Mouse (Mus musculus) midbrain, postnatal 0 days (tissue): ENCODE measurements around the gene Dusp1. TPM values are rescaled to one million over a fixed set of nuclear protein-coding genes. Genes with fewer than 3 reads are reported as not detected.

Experiments
- ATAC-seq: fragments of 200-750 bp; cut with Nextera tagmentation; 2 replicates; pipeline ENCODE4 v1.8.0; 2017; ENCODE audit warnings: moderate number of reproducible peaks, mild to moderate bottlenecking, moderate TSS enrichment, moderate library complexity; ENCODE audit not compliant: low FRiP score
- DNase-seq: peaks from one replicate; pipeline ENCODE4 v3.0.0-alpha.2; 2015; ENCODE audit warnings: low spot score
- H3K27ac ChIP-seq: fragments of 300-500 bp; sonication (generic); 2 replicates; pipeline ENCODE4 v1.5.1; 2014; ENCODE audit warnings: low read depth, mild to moderate bottlenecking, low read length, mixed read lengths
- H3K27me3 ChIP-seq: fragments of 300-500 bp; sonication (generic); 2 replicates; pipeline ENCODE4 v1.6.1; 2014; ENCODE audit warnings: low read length, control low read depth, mixed read lengths; ENCODE audit not compliant: insufficient read depth
- H3K36me3 ChIP-seq: fragments of 300-500 bp; sonication (generic); 2 replicates; pipeline ENCODE4 v1.6.1; 2014; ENCODE audit warnings: low read length, control low read depth, mixed read lengths; ENCODE audit not compliant: insufficient read depth
- H3K4me1 ChIP-seq: fragments of 300-500 bp; sonication (generic); 2 replicates; pipeline ENCODE4 v1.6.1; 2014; ENCODE audit warnings: mild to moderate bottlenecking, control low read depth, antibody characterized with exemption, low read length, mixed read lengths; ENCODE audit not compliant: insufficient read depth
- H3K4me2 ChIP-seq: fragments of 300-500 bp; sonication (generic); 2 replicates; pipeline ENCODE4 v1.6.1; 2014; ENCODE audit warnings: low read depth, mild to moderate bottlenecking, low read length, mixed read lengths; ENCODE audit not compliant: poor library complexity, severe bottlenecking
- H3K4me3 ChIP-seq: fragments of 300-500 bp; sonication (generic); 2 replicates; pipeline ENCODE4 v1.5.1; 2014; ENCODE audit warnings: low read depth, mild to moderate bottlenecking, low read length, moderate library complexity
- H3K9ac ChIP-seq: fragments of 300-500 bp; sonication (generic); replicated peaks from 2 replicates; pipeline ENCODE4 v1.6.1; 2014; ENCODE audit warnings: mild to moderate bottlenecking, low read length, moderate library complexity, mixed read lengths; ENCODE audit not compliant: poor library complexity, severe bottlenecking
- H3K9me3 ChIP-seq: fragments of 300-500 bp; sonication (generic); 2 replicates; pipeline ENCODE4 v1.6.1; 2016; ENCODE audit warnings: low read length, control low read depth
- CTCF ChIP-seq: IDR thresholded peaks from 2 replicates; pipeline ENCODE4 v1.5.1; 2016; ENCODE audit warnings: antibody characterized with exemption, mild to moderate bottlenecking
- WGBS: fragments of 180-500 bp; shearing (Covaris S2); extraction: QIAGEN DNeasy Blood & Tissue Kit; methylation state at CpG from one replicate; pipeline ENCODE4 v1.1.7; 2014; 5-methylcytosine and 5-hydroxymethylcytosine counted together
- polyA plus RNA-seq: library from polyadenylated mRNA; unstranded; fragments of >200 nt; fragmentation: Nextera tagmentation; extraction: Ambion mirVana; gene quantifications from 2 replicates; pipeline ENCODE4 v1.2.1, GENCODE M21; 2015
- total RNA-seq: library from RNA; depleted of rRNA; stranded (reverse); fragments of >200 nt; gene quantifications from 2 replicates; pipeline ENCODE4 v1.2.3, GENCODE M21; 2014

The Dusp1 gene
- total and polyA plus RNA-seq, 2 experiments from 2014 or later = 26.0 to 46.8 TPM

DNA sequence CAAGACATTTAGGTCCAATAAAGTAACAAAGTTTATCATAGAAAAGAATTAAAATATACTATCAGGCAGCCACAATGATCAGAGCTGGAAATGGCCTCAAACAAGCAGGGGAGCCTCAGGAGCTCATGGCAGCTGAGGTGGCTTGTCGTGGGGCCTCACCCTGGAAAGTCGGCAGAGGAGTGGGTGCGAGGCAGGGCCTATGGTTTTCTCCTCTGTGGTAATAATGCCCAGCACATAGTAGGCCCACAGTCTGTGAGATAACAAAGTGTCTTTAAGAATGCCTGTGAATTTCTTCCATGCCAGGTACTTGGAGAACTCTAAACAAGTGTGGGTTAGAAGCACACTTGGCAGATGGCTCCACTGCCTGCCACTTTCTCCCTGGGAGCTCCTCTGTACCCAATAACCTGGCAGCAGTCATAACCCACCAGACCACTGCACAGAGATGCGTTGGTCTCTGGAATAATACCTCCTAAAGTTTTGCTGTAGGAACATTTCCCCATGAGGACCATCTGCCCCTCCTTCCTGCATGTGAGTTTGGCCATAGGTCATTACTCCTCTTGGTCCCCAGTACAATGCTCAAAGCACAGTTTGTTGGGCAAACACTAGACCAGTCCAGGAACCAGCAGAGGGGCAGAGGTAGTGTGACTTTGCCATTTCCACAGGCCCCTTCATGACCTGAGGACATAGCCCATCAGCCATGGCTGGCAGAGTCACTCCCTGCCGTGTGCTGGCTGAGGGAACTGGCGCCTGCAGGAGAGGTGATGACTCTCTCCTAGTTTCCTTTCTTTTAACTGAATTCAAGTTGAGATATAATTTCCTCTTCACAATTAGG lies 48.3 kb downstream of the Dusp1 start:
- no peak for TF ChIP-seq CTCF
- no peak overlapping the region for H3K9ac ChIP-seq
- H3K27ac ChIP-seq = no peak overlapping the region
- H3K4me3 ChIP-seq = no peak overlapping the region
- no peaks in the 10 kb centered on the region for H3K9me3 ChIP-seq
- DNase-seq (no peak), ATAC-seq (no peak)
- 83% methylated on average over 6 of the region's 6 CpGs for WGBS
- H3K27me3 ChIP-seq = no peaks in the 10 kb centered on the region
- H3K4me1 ChIP-seq = no peaks in the 10 kb centered on the region
- no peak overlapping the region for H3K4me2 ChIP-seq
- H3K36me3 ChIP-seq = no peaks in the 10 kb centered on the region

DNA sequence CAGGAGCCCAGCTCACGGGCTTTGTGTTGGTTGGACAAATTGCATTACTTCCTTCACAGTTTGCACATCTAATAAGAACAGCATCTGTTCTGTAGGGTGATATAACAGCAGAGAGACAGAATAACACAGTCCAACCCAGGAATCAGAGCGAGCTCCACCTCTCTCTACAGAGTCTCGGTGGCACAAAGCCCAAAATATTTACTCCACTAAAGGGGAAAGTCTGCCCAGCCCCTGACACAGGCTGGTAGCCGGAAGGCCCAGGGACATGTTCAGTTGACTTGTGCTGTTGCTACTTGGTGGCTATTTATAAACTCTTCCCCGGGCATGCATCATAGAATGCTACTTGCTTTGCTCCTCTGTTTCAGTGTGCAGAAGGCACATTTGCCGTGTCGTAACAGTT lies 49.0 kb downstream of the Dusp1 start:
- TF ChIP-seq CTCF = no peak
- WGBS = 74% methylated on average over 7 of the region's 7 CpGs
- DNase-seq (no peak), ATAC-seq (no peak)
- no peaks in the 10 kb centered on the region for H3K27me3 ChIP-seq
- H3K4me2 ChIP-seq = no peak overlapping the region
- H3K27ac ChIP-seq = no peak overlapping the region
- H3K36me3 ChIP-seq = no peaks in the 10 kb centered on the region
- H3K4me1 ChIP-seq = no peaks in the 10 kb centered on the region
- H3K9ac ChIP-seq = no peak overlapping the region
- no peak overlapping the region for H3K4me3 ChIP-seq
- no peaks in the 10 kb centered on the region for H3K9me3 ChIP-seq

DNA sequence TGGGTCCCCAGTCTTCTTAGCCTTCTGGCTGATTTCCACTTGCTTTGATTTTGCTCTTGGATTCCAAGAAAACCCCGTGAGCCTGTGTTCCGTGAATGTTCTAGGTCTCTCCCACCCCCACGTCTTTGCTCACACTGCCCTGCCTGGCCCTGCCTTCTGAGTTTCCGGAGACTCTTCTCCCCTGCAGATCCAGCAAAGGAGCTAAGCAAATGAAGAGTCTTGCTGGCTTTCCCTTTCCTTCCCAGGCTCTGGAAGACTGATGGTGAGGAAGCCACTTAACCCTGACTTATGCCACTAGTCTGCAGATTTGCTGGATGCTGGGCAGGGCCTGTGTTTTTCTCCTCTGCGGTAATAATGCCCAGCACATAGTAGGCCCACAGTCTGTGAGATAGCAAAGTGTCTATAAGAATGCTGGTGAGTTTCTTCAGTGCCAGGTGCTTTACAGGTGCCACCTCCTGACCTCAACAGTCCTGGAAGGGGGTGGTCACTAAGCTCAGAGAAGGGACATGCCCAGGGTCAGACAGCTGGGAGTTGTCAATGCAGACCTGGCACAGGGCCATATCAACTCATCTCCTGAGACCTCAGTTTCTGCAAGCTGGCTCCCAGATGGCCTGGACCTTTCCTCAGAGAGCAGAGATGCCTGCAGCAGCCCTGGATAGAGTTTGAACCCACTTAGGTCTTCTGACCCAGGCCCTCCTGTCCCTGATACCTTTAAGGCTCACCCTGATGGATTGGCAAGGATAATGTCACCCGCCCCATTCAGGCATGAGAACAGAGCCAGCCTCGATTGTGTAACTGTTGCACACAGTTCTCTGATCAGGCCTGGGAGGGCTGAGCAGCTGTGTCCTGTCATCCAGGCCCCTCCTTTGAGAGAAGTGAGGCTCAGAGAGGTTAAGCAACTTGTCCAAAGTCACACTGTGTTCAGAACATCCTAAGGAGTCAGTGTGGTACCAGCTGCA lies 49.8 kb downstream of the Dusp1 start:
- no peak for ATAC-seq
- WGBS = 69% methylated on average over 7 of the region's 7 CpGs
- no peaks in the 10 kb centered on the region for H3K36me3 ChIP-seq
- H3K9ac ChIP-seq = no peak overlapping the region
- H3K27ac ChIP-seq = no peak overlapping the region
- H3K4me3 ChIP-seq = no peak overlapping the region
- H3K4me1 ChIP-seq = no peaks in the 10 kb centered on the region
- no peak for TF ChIP-seq CTCF
- no peaks in the 10 kb centered on the region for H3K9me3 ChIP-seq
- H3K27me3 ChIP-seq = no peaks in the 10 kb centered on the region
- H3K4me2 ChIP-seq = no peak overlapping the region
- DNase-seq = no peak

- ATAC-seq (no peak), DNase-seq (no peak)
- H3K36me3 ChIP-seq = no peaks in the 10 kb centered on the region
- no peak overlapping the region for H3K4me2 ChIP-seq
- TF ChIP-seq CTCF = no peak
- H3K27ac ChIP-seq = no peak overlapping the region
- 60% methylated on average over 4 of the region's 4 CpGs for whole genome bisulfite sequencing
- H3K4me3 ChIP-seq = no peak overlapping the region
- H3K27me3 ChIP-seq = no peaks in the 10 kb centered on the region
- H3K9ac ChIP-seq = no peak overlapping the region
- H3K9me3 ChIP-seq = no peaks in the 10 kb centered on the region
- H3K4me1 ChIP-seq = peaks cover 6% of the 10 kb centered on the region; the same call in 1 of the 2 replicates
These were observed 50.7 kb downstream of the Dusp1 start for GRCm38 (mm10) chr17:26511256-26511655.

GRCm38 (mm10) chr17:26510146-26511045 lies 51.5 kb downstream of the Dusp1 start:
- Histone ChIP-seq H3K9me3 (no peaks in the 10 kb centered on the region), H3K4me1 (peaks cover 10% of the 10 kb centered on the region; the same call in 1 of the 2 replicates), H3K9ac (no peak overlapping the region), H3K27ac (no peak overlapping the region), H3K4me2 (no peak overlapping the region), H3K4me3 (no peak overlapping the region), H3K27me3 (no peaks in the 10 kb centered on the region), H3K36me3 (0 out of 2 replicates have a peak, but pooled peaks cover 3% of the 10 kb centered on the region)
- DNase-seq = no peak
- WGBS = 85% methylated on average over 15 of the region's 15 CpGs
- no peak for ATAC-seq
- TF ChIP-seq CTCF = no peak
